ENCODE assay signal across 8 mouse cellular contexts in the genomic region with DNA sequence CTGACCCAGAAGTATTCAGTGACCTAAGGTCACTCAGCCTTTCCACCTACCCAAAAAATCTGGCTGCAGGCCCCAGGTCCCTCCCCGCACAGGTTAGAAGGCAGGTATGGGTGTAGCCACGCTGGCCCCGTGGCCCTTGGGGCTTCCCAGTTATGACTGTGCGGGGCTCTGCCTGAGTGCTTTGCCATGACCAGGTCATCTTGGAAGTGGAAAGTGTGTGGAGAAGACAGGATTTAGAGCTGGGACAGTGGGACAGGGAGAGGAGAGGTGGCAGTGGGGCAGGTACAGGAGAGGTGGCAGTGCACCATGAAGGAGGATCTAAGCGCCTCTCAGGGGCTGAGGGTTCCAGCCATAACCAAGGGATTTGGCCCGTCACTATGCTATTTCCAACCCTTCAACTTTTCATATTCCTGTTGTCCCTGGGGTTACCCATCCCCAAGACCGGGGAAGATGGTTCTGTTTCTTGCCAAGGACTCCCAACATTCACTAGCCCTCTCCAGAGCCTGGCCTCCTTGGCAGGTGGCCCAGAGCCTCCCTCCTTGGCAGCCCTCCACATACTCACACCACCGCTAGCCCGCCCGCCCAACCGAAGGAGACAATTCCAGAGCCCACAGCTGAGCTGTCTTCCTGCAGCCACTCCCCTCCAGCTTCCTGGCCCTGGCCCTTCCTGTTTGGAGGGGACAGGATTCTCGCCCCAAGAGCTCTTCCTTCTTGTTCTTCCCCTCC. TPM values are rescaled to one million over a fixed set of nuclear protein-coding genes. Genes with fewer than 3 reads are reported as not detected.
DNase-seq lines count a peak whose midpoint lies in the region; ATAC-seq and TF ChIP-seq lines count a peak whose summit lies in the region.

No protein-coding gene starts in this region.

- peaks cover 44% of the 10 kb centered on the region for H3K4me1 ChIP-seq in intestine, embryonic 16.5 days (ENCODE audit: control insufficient read depth, insufficient read depth, low read length)
- peaks cover 57% of the 10 kb centered on the region for H3K4me1 ChIP-seq in limb, embryonic 13.5 days
- H3K4me1 ChIP-seq in midbrain, postnatal 0 days (ENCODE audit: insufficient read depth, low read length) = no peaks in the 10 kb centered on the region

- no peak for TF ChIP-seq CTCF in midbrain, postnatal 0 days (IDR thresholded peaks at IDR 0.05)

- peak; percentile 81 for DNase-seq in 3134 (ENCODE audit: extremely low read depth, insufficient read length, low spot score)
- DNase-seq in adrenal gland, adult (ENCODE audit: inconsistent age in 2 of 2, low spot score in 1 of 2) = peak; percentile 85 to 94
- DNase-seq in gastrocnemius, postnatal 10 days = peak; percentile 88
- peak; percentile 79 for DNase-seq in midbrain, postnatal 0 days (ENCODE audit: low spot score)
- peak; percentile 65 for DNase-seq in urinary bladder, postnatal 25 days (ENCODE audit: low spot score)

- peak overlapping the region; percentile 57 for H3K27ac ChIP-seq in intestine, embryonic 16.5 days (ENCODE audit: low read length)
- peak overlapping the region; percentile 23 for H3K27ac ChIP-seq in limb, embryonic 13.5 days
- H3K27ac ChIP-seq in midbrain, postnatal 0 days (ENCODE audit: low read depth, low read length) = no peak overlapping the region

- ATAC-seq in intestine, embryonic 16.5 days = 0 out of 2 replicates have a peak, but pooled peaks have one; percentile 10
- ATAC-seq in limb, embryonic 13.5 days (ENCODE audit: low FRiP score, low read depth) = no peak
- ATAC-seq in midbrain, postnatal 0 days (ENCODE audit: low FRiP score) = no peak
- ATAC-seq in erythroblast, adult 5-6 weeks (replicated peaks; ENCODE audit: low FRiP score, poor library complexity, severe bottlenecking) = no peak

- peaks cover 10% of the 10 kb centered on the region; the same call in 1 of the 2 replicates for H3K36me3 ChIP-seq in intestine, embryonic 16.5 days (ENCODE audit: control insufficient read depth, insufficient read depth, low read length)
- peaks cover 70% of the 10 kb centered on the region for H3K36me3 ChIP-seq in limb, embryonic 13.5 days
- no peaks in the 10 kb centered on the region for H3K36me3 ChIP-seq in midbrain, postnatal 0 days (ENCODE audit: insufficient read depth, low read length)

- no peaks in the 10 kb centered on the region for H3K9me3 ChIP-seq in intestine, embryonic 16.5 days (ENCODE audit: control insufficient read depth, low read length)
- no peaks in the 10 kb centered on the region for H3K9me3 ChIP-seq in limb, embryonic 13.5 days
- no peaks in the 10 kb centered on the region for H3K9me3 ChIP-seq in midbrain, postnatal 0 days (ENCODE audit: low read length)

- H3K4me2 ChIP-seq in intestine, embryonic 16.5 days (ENCODE audit: low read depth, low read length) = no peak overlapping the region
- H3K4me2 ChIP-seq in limb, embryonic 13.5 days (replicated peaks) = no peak overlapping the region; the same call in 1 of the 2 replicates
- H3K4me2 ChIP-seq in midbrain, postnatal 0 days (ENCODE audit: low read depth, low read length, poor library complexity, severe bottlenecking) = no peak overlapping the region

- peak overlapping the region; percentile 8; the same call in 1 of the 2 replicates for H3K9ac ChIP-seq in intestine, embryonic 16.5 days (ENCODE audit: low read depth, low read length)
- no peak overlapping the region; the same call in 1 of the 2 replicates for H3K9ac ChIP-seq in limb, embryonic 13.5 days
- no peak overlapping the region for H3K9ac ChIP-seq in midbrain, postnatal 0 days (replicated peaks; ENCODE audit: low read length, poor library complexity, severe bottlenecking)

- no peaks in the 10 kb centered on the region for H3K27me3 ChIP-seq in intestine, embryonic 16.5 days (replicated peaks; ENCODE audit: control insufficient read depth, insufficient read depth, low read length)
- no peaks in the 10 kb centered on the region for H3K27me3 ChIP-seq in limb, embryonic 13.5 days
- H3K27me3 ChIP-seq in midbrain, postnatal 0 days (ENCODE audit: insufficient read depth, low read length) = no peaks in the 10 kb centered on the region

- H3K4me3 ChIP-seq in intestine, embryonic 16.5 days (ENCODE audit: low read length) = no peak overlapping the region
- no peak overlapping the region for H3K4me3 ChIP-seq in limb, embryonic 13.5 days
- H3K4me3 ChIP-seq in midbrain, postnatal 0 days (ENCODE audit: low read depth, low read length) = no peak overlapping the region

- WGBS in intestine, embryonic 16.5 days = 62% methylated on average over 12 of the region's 12 CpGs
- WGBS in limb, embryonic 13.5 days = 65% methylated on average over 12 of the region's 12 CpGs
- 71% methylated on average over 12 of the region's 12 CpGs for WGBS in midbrain, postnatal 0 days

RNA-seq across cellular contexts. Expression of a gene that starts 13.3 kb away (rescaled TPM):
- total RNA-seq in gastrocnemius, postnatal 10 days (2021) = 10 to 100 TPM; 10.3 to 15.1 TPM
- polyA plus RNA-seq in intestine, embryonic 16.5 days (2015; fragmentation: Nextera tagmentation; extraction: Ambion mirVana) = 10.9 and 11.5 TPM in 2 replicates
- 46.3 and 46.6 TPM in 2 replicates for polyA plus RNA-seq in limb, embryonic 13.5 days (2015; fragmentation: Nextera tagmentation; extraction: Ambion mirVana)
- 5.4 and 6.1 TPM in 2 replicates for total RNA-seq in midbrain, postnatal 0 days (2014; rRNA removed)
- polyA plus RNA-seq in midbrain, postnatal 0 days (2015; fragmentation: Nextera tagmentation; extraction: Ambion mirVana) = 3.6 and 3.7 TPM in 2 replicates
- total RNA-seq in erythroblast, adult 5-6 weeks (2015; ENCODE audit: low replicate concordance) = not detected in 2 replicates
- 1.3 and 1.4 TPM in 2 replicates for total RNA-seq in erythroblast, adult 5-6 weeks (2017; ENCODE audit: low replicate concordance)

RNA-seq across cellular contexts. Expression of a gene that starts 18.9 kb away (rescaled TPM):
- total RNA-seq in gastrocnemius, postnatal 10 days (2021) = under 1 TPM; 0.07 to 0.09 TPM
- polyA plus RNA-seq in intestine, embryonic 16.5 days (2015; fragmentation: Nextera tagmentation; extraction: Ambion mirVana) = 1.6 and 2.8 TPM in 2 replicates
- 0.10 and 0.13 TPM in 2 replicates for polyA plus RNA-seq in limb, embryonic 13.5 days (2015; fragmentation: Nextera tagmentation; extraction: Ambion mirVana)
- not detected in 2 replicates for total RNA-seq in midbrain, postnatal 0 days (2014; rRNA removed)
- polyA plus RNA-seq in midbrain, postnatal 0 days (2015; fragmentation: Nextera tagmentation; extraction: Ambion mirVana) = 0.17 and 0.21 TPM in 2 replicates
- total RNA-seq in erythroblast, adult 5-6 weeks (2015; ENCODE audit: low replicate concordance) = 0.19 and 1.0 TPM in 2 replicates
- total RNA-seq in erythroblast, adult 5-6 weeks (2017; ENCODE audit: low replicate concordance) = 0.85 TPM in 1 of 2 replicates, not detected in the other

RNA-seq across cellular contexts. Expression of a gene that starts 28.5 kb away (rescaled TPM):
- 10 to 100 TPM; 11.4 TPM for total RNA-seq in gastrocnemius, postnatal 10 days (2021)
- polyA plus RNA-seq in intestine, embryonic 16.5 days (2015; fragmentation: Nextera tagmentation; extraction: Ambion mirVana) = 49.6 and 51.5 TPM in 2 replicates
- polyA plus RNA-seq in limb, embryonic 13.5 days (2015; fragmentation: Nextera tagmentation; extraction: Ambion mirVana) = 21.4 and 21.7 TPM in 2 replicates
- 154 and 155 TPM in 2 replicates for total RNA-seq in midbrain, postnatal 0 days (2014; rRNA removed)
- 95.0 and 104 TPM in 2 replicates for polyA plus RNA-seq in midbrain, postnatal 0 days (2015; fragmentation: Nextera tagmentation; extraction: Ambion mirVana)
- 1.2 and 1.5 TPM in 2 replicates for total RNA-seq in erythroblast, adult 5-6 weeks (2015; ENCODE audit: low replicate concordance)
- 4.0 and 6.0 TPM in 2 replicates for total RNA-seq in erythroblast, adult 5-6 weeks (2017; ENCODE audit: low replicate concordance)

RNA-seq across cellular contexts. Expression of a gene that starts 47.4 kb away (rescaled TPM):
- 10 to 100 TPM; 37.6 to 43.6 TPM for total RNA-seq in gastrocnemius, postnatal 10 days (2021)
- polyA plus RNA-seq in intestine, embryonic 16.5 days (2015; fragmentation: Nextera tagmentation; extraction: Ambion mirVana) = 117 and 133 TPM in 2 replicates
- polyA plus RNA-seq in limb, embryonic 13.5 days (2015; fragmentation: Nextera tagmentation; extraction: Ambion mirVana) = 145 and 149 TPM in 2 replicates
- 62.5 and 70.5 TPM in 2 replicates for total RNA-seq in midbrain, postnatal 0 days (2014; rRNA removed)
- polyA plus RNA-seq in midbrain, postnatal 0 days (2015; fragmentation: Nextera tagmentation; extraction: Ambion mirVana) = 93.3 and 101 TPM in 2 replicates
- 29.8 and 37.4 TPM in 2 replicates for total RNA-seq in erythroblast, adult 5-6 weeks (2015; ENCODE audit: low replicate concordance)
- total RNA-seq in erythroblast, adult 5-6 weeks (2017; ENCODE audit: low replicate concordance) = 26.9 and 36.0 TPM in 2 replicates

Comparison
In these comparisons a context has a peak if more than half of its experiments do, and no peak if none do; other contexts are left out.
1. RNA of a gene that starts 28.5 kb away (total RNA-seq): 154 to 155 TPM in midbrain, postnatal 0 days; 11.4 TPM in gastrocnemius, postnatal 10 days and 1.2 to 6.0 TPM in erythroblast, adult 5-6 weeks; every median in the first group is over 10 times any median in the second.
2. Peak in every context shown above with its lines, with median percentiles within 50 percentile points of each other: DNase-seq.